Mouse (Mus musculus): ENCODE measurements at regions not wholly inside any gene's neighbourhood (a gene's known extent, or its start where the extent isn't known, plus 50 kb on each side); places are given as distances from the start of the nearest gene placed in this dataset.

DNA sequence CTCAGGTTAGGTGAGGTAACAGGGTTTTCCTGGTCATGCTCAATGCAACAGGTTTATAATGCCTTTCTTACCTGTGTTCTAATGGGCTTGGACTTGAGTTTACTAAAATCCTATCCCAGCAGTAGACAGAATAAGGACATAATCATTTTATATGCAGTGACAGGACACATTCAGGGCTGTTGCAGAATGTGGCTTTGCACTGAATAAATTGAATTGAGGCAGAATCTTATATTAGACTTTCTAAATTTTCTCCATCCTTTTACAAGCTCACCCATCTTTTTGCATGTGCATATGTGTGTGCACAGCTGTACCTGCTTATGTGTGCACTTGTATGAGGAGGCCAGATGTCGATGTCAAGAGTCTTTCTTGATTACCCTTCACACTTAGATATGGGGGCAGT is 723.1 kb downstream of the Tmem132b start:
- TF ChIP-seq CTCF (IDR thresholded peaks at IDR 0.05; ENCODE audit: low read depth, low read length) (no peak), GATA1 (IDR thresholded peaks at IDR 0.05; ENCODE audit: borderline replicate concordance, low read length) (no peak), TAL1 (conservative IDR thresholded peaks at IDR 0.05; ENCODE audit: low read depth, low read length) (no peak), POLR2AphosphoS5 (IDR thresholded peaks at IDR 0.05; ENCODE audit: insufficient replicate concordance, low read depth, low read length) (no peak), GATA2 (IDR thresholded peaks at IDR 0.05; ENCODE audit: borderline replicate concordance, low read depth, low read length) (no peak)
